Mouse (Mus musculus) embryo, embryonic 9.5 days (tissue): ENCODE measurements around the gene Styk1.
"Not testable (repeated sequence)": the region's sequence is repeated elsewhere in the genome, so short reads cannot be mapped to it uniquely, and the experiment has no call there.

Source experiments
- DNase-seq: peaks from one replicate; pipeline ENCODE4 v3.0.0-alpha.2; 2017; ENCODE audit errors: extremely low spot score

Gene Styk1

DNA sequence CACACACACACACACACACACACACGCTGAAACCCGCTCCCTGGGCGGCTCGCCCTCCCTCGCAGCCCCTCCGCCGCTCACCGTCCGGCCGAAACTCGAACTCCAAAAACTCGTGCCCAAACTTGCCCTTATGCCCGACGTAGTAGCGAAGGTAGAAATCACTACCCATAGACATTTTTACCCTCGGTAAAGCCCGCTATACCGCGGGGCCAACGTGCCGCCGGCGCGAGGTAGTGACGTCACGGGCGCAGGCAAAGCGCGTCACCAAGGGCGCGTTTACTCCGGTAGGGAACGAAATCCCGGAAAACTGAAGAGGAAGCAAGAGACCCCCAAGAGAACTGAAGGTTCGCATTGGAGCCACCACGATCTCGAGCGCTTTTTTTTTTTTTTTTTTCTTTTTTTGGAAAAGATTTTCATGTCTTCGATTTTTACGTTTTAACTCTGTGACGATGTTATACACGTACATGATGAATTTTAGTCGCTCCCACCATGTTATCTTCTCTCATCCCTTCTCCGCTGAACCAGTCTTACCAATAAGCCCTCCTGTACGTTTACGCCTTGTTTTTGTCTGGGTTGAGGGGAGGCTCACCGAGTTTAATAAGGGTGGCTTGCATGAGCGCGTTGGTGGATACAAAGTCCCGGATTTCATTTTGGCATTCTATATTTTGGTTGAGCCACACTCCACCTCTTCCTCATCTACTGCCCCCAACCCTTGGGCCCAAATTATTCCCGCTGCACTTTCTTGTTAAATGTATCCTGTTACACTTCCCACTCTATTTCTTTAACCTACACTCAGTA is 60.2 kb downstream of the Styk1 start, which contains the start of gene Magohb:
Gene Magohb (minus strand): TSS at position 254 of the 798 bp plus-strand sequence.
- peak; percentile 83 for DNase-seq

- no peak for DNase-seq
Measured at GRCm38 (mm10) chr6:131292276-131292990, 61.0 kb downstream of the Styk1 start.

DNA sequence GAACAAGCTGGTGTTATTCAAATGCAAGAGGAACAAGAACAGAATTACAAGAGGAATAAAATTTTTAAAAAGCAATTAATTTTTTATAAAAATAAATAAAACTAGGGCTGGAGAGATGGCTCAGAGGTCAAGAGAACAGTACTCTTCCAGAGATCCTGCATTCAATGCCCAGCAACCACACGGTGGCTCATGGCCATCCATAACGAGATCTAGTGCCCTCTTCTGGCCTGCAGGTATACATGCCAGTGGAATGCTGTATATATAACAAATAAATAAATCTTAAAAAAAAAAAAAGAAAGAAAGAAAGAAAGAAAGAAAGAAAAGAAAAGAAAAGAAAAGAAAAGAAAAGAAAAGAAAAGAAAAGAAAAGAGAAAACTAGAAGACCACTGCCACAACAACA is 63.0 kb downstream of the Styk1 start:
- DNase-seq, result no peak

DNA sequence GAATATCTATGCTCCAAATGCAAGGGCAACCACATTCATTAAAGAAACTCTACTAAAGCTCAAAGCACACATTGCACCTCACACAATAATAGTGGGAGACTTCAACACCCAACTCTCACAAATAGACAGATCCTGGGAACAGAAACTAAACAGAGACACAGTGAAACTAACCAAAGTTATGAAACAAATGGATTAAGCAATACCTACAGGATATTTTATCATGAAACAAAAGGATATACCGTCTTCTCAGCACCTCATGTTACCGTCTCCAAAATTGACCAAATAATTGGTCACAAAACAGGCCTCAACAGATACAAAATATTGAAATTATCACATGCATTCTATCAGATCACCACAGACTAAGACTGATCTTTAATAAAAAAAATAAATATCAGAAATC is 75.2 kb downstream of the Styk1 start:
- DNase-seq, result not testable (repeated sequence)

- no peak for DNase-seq
Measured at GRCm38 (mm10) chr6:131276659-131277058, 76.7 kb downstream of the Styk1 start.

GRCm38 (mm10) chr6:131272311-131272710 is 81.1 kb downstream of the Styk1 start:
- DNase-seq, result no peak

DNA sequence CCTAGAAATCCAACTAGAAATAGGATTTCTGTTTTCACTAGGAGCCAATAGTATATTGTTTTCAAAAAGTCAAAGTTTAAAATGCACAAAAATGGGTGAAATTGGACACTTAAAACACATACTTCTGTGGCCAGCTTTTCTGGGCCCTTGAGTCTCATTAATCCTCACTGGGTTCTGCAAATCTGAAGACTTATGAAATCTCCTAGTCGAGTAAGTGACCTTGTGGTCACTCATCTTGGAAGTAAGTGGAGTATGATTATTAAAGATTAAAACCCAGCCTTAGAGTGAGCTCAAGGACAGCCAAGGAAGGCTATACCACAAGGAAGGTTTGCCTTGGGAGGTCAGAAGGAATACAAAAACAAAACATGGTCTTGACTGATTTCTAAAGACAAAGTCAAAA is 83.1 kb downstream of the Styk1 start:
- DNase-seq, result no peak

- DNase-seq, result no peak
Measured at GRCm38 (mm10) chr6:131269599-131269998, 83.8 kb downstream of the Styk1 start.

- no peak for DNase-seq
Measured at GRCm38 (mm10) chr6:131264175-131264574, 89.2 kb downstream of the Styk1 start.

- DNase-seq, result no peak
Measured at GRCm38 (mm10) chr6:131262778-131263177, 90.6 kb downstream of the Styk1 start.

- no peak for DNase-seq
Measured at GRCm38 (mm10) chr6:131262009-131262408, 91.4 kb downstream of the Styk1 start.
